Comparison of ENCODE assay signal across 9 mouse cellular contexts in genomic region chr9:63960829-63961185, GRCm38 (mm10).
DNase-seq lines count a peak whose midpoint lies in the region; ATAC-seq and TF ChIP-seq lines count a peak whose summit lies in the region.
"Had no signal": no experiment of that assay in that cellular context is flagged by ENCODE, and none has a peak within 500 bp of the region (broad histone marks: within the 10 kb centered on the region; RNA-seq: fewer than 3 reads in every experiment).

No protein-coding gene starts in this region.

- no peak overlapping the region for H3K4me3 ChIP-seq in kidney, adult 2 months (ENCODE audit: insufficient read depth, low read depth, low read length)
- H3K4me3 ChIP-seq in embryonic facial prominence, embryonic 11.5 days (ENCODE audit: low read depth, low read length) = no peak overlapping the region
- H3K4me3 ChIP-seq in forebrain, embryonic 15.5 days = no peak overlapping the region
- H3K4me3 ChIP-seq in liver, postnatal 0 days (ENCODE audit: low read depth, low read length) = no peak overlapping the region
- H3K4me3 ChIP-seq: left cerebral cortex, adult 2 months had no signal

- no peak for TF ChIP-seq POLR2A in kidney, adult 2 months (IDR thresholded peaks at IDR 0.05; ENCODE audit: low read depth, low read length)

- peak overlapping the region; percentile 97 for H3K27ac ChIP-seq in kidney, adult 2 months (ENCODE audit: insufficient read depth, low read depth, low read length)
- H3K27ac ChIP-seq in embryonic facial prominence, embryonic 11.5 days (replicated peaks; ENCODE audit: low read depth, low read length) = peak overlapping the region; percentile 85
- H3K27ac ChIP-seq in forebrain, embryonic 15.5 days (replicated peaks) = peak overlapping the region; percentile 62; the same call in 1 of the 2 replicates
- H3K27ac ChIP-seq in liver, postnatal 0 days (ENCODE audit: low read depth) = peak overlapping the region; percentile 44
- H3K27ac ChIP-seq: left cerebral cortex, adult 2 months had no signal

- no peaks in the 10 kb centered on the region for H3K36me3 ChIP-seq in kidney, adult 2 months (ENCODE audit: control insufficient read depth, insufficient read depth, low read length)
- H3K36me3 ChIP-seq in embryonic facial prominence, embryonic 11.5 days (replicated peaks; ENCODE audit: control insufficient read depth, insufficient read depth, low read depth, low read length) = no peaks in the 10 kb centered on the region
- H3K36me3 ChIP-seq in forebrain, embryonic 15.5 days = no peaks in the 10 kb centered on the region
- no peaks in the 10 kb centered on the region for H3K36me3 ChIP-seq in liver, postnatal 0 days (replicated peaks; ENCODE audit: insufficient read depth, low read length)

- H3K4me2 ChIP-seq in embryonic facial prominence, embryonic 11.5 days (ENCODE audit: low read depth, low read length) = peak overlapping the region; percentile 3; the same call in 1 of the 2 replicates
- H3K4me2 ChIP-seq in forebrain, embryonic 15.5 days (replicated peaks) = no peak overlapping the region
- H3K4me2 ChIP-seq in liver, postnatal 0 days (ENCODE audit: low read depth, low read length) = 0 out of 2 replicates have a peak overlapping the region, but pooled peaks have one; percentile 22

- H3K9me3 ChIP-seq in embryonic facial prominence, embryonic 11.5 days (replicated peaks; ENCODE audit: control insufficient read depth, low read length) = no peaks in the 10 kb centered on the region
- H3K9me3 ChIP-seq in forebrain, embryonic 15.5 days = no peaks in the 10 kb centered on the region
- no peaks in the 10 kb centered on the region for H3K9me3 ChIP-seq in liver, postnatal 0 days (ENCODE audit: low read length)

- H3K9ac ChIP-seq in embryonic facial prominence, embryonic 11.5 days (replicated peaks; ENCODE audit: low read length) = no peak overlapping the region; the same call in 1 of the 2 replicates
- no peak overlapping the region for H3K9ac ChIP-seq in forebrain, embryonic 15.5 days (replicated peaks)
- H3K9ac ChIP-seq in liver, postnatal 0 days (replicated peaks) = no peak overlapping the region

- no peak for DNase-seq in kidney, adult 2 months
- DNase-seq in kidney, postnatal 14 days = no peak
- no peak for DNase-seq in embryonic facial prominence, embryonic 11.5 days (ENCODE audit: low spot score)
- no peak for DNase-seq in liver, postnatal 0 days
- no peak for DNase-seq in gastrocnemius, adult 18-20 months (ENCODE audit: low spot score)
- DNase-seq in testis, postnatal 14 days (ENCODE audit: low spot score) = no peak

- peaks cover 51% of the 10 kb centered on the region for H3K4me1 ChIP-seq in kidney, adult 2 months (ENCODE audit: control insufficient read depth, insufficient read depth, low read length)
- peaks cover 20% of the 10 kb centered on the region for H3K4me1 ChIP-seq in embryonic facial prominence, embryonic 11.5 days (ENCODE audit: control insufficient read depth, insufficient read depth, low read length)
- peaks cover 43% of the 10 kb centered on the region for H3K4me1 ChIP-seq in forebrain, embryonic 15.5 days
- peaks cover 19% of the 10 kb centered on the region for H3K4me1 ChIP-seq in liver, postnatal 0 days (ENCODE audit: insufficient read depth)

- TF ChIP-seq EP300 in liver, postnatal 0 days (IDR thresholded peaks at IDR 0.05; ENCODE audit: low read depth) = no peak

- ATAC-seq in embryonic facial prominence, embryonic 11.5 days (replicated peaks; ENCODE audit: insufficient number of reproducible peaks, low FRiP score, low TSS enrichment, low read depth) = no peak
- no peak for ATAC-seq in forebrain, embryonic 15.5 days (replicated peaks)
- ATAC-seq in liver, postnatal 0 days = no peak
- ATAC-seq in erythroid progenitor cell, adult 5-6 weeks (replicated peaks; ENCODE audit: low FRiP score, poor library complexity, severe bottlenecking) = no peak

- H3K27me3 ChIP-seq in kidney, adult 2 months (replicated peaks; ENCODE audit: control insufficient read depth, insufficient read depth, low read length) = no peaks in the 10 kb centered on the region
- no peaks in the 10 kb centered on the region for H3K27me3 ChIP-seq in embryonic facial prominence, embryonic 11.5 days (ENCODE audit: control insufficient read depth, insufficient read depth, low read length)
- no peaks in the 10 kb centered on the region for H3K27me3 ChIP-seq in forebrain, embryonic 15.5 days
- no peaks in the 10 kb centered on the region for H3K27me3 ChIP-seq in liver, postnatal 0 days (ENCODE audit: insufficient read depth, low read length)

- 21% methylated on average over 4 of the region's 4 CpGs for WGBS in kidney, adult 2 months
- WGBS in embryonic facial prominence, embryonic 11.5 days = 8% methylated on average over 4 of the region's 4 CpGs
- 13% methylated on average over 4 of the region's 4 CpGs for WGBS in forebrain, embryonic 15.5 days
- 34% methylated on average over 4 of the region's 4 CpGs for WGBS in liver, postnatal 0 days (ENCODE audit: insufficient replicate concordance)

- TF ChIP-seq CTCF in kidney, adult 2 months (conservative IDR thresholded peaks at IDR 0.05; ENCODE audit: insufficient read depth, insufficient read length, low read depth, low read length) = no peak
- TF ChIP-seq CTCF in liver, postnatal 0 days (IDR thresholded peaks at IDR 0.05; ENCODE audit: low read depth) = no peak

Comparison
In these comparisons a context has a peak if more than half of its experiments do, and no peak if none do; other contexts are left out.
1. H3K27ac ChIP-seq: peak in every context shown above with its lines; median percentile 97 in kidney, adult 2 months; 85 in embryonic facial prominence, embryonic 11.5 days; 62 in forebrain, embryonic 15.5 days; 44 in liver, postnatal 0 days.